Mouse (Mus musculus): ENCODE measurements around the gene Wipi2. TPM values are rescaled to one million over a fixed set of nuclear protein-coding genes. Genes with fewer than 3 reads are reported as not detected.

Wipi2 gene
- polyA plus RNA-seq, 1 experiment, result 52.0 TPM

GRCm38 (mm10) chr5:142615638-142616037 is 11.9 kb upstream of the Wipi2 start:
- H3K79me2 ChIP-seq (ENCODE audit: control insufficient read depth, insufficient read depth), result no peaks in the 10 kb centered on the region

GRCm38 (mm10) chr5:142616326-142616725 is 11.2 kb upstream of the Wipi2 start:
- H3K27me3 ChIP-seq (ENCODE audit: control insufficient read depth, insufficient read depth, insufficient read length), result peaks cover 45% of the 10 kb centered on the region
- no peak overlapping the region for H3ac ChIP-seq (ENCODE audit: control insufficient read depth, insufficient read length)
- H3K36me3 ChIP-seq (ENCODE audit: control insufficient read depth, insufficient read depth), result no peaks in the 10 kb centered on the region
- TF ChIP-seq CEBPB (IDR thresholded peaks at IDR 0.05; ENCODE audit: insufficient read depth, poor library complexity, severe bottlenecking), result no peak
- TF ChIP-seq POLR2AphosphoS2 (IDR thresholded peaks at IDR 0.05; ENCODE audit: insufficient read length, low read depth), result no peak
- TF ChIP-seq REST (IDR thresholded peaks at IDR 0.05; ENCODE audit: insufficient read depth, insufficient read length), result no peak
- TF ChIP-seq E2F4 (IDR thresholded peaks at IDR 0.05; ENCODE audit: insufficient read depth), result no peak
- TF ChIP-seq MAX (IDR thresholded peaks at IDR 0.05; ENCODE audit: low read depth), result no peak
- TF ChIP-seq MYOG (IDR thresholded peaks at IDR 0.05; ENCODE audit: control insufficient read depth in 1 of 3, insufficient read depth in 1 of 3, insufficient read length in 2 of 3, low read depth in 2 of 3), result no peak
- no peak for TF ChIP-seq USF1 (IDR thresholded peaks at IDR 0.05; ENCODE audit: low read depth)
- TF ChIP-seq POLR2A (IDR thresholded peaks at IDR 0.05; ENCODE audit: insufficient read length, low read depth), result no peak
- no peak for TF ChIP-seq SRF (IDR thresholded peaks at IDR 0.05; ENCODE audit: control insufficient read depth, insufficient read length, low read depth)
- TF ChIP-seq TCF3 (IDR thresholded peaks at IDR 0.05; ENCODE audit: insufficient read length, low read depth), result no peak
- no peak for TF ChIP-seq MYOD1 (IDR thresholded peaks at IDR 0.05; ENCODE audit: control insufficient read depth in 1 of 3, insufficient read length in 2 of 3, low read depth in 2 of 3)
- no peak for TF ChIP-seq TCF12 (IDR thresholded peaks at IDR 0.05; ENCODE audit: insufficient read depth, poor library complexity, severe bottlenecking)
- H3K4me2 ChIP-seq (ENCODE audit: low read depth), result no peak overlapping the region
- no peak overlapping the region for H3K4me3 ChIP-seq
- H3K79me2 ChIP-seq (ENCODE audit: control insufficient read depth, insufficient read depth), result no peaks in the 10 kb centered on the region

More at GRCm38 (mm10) chr5:142615638-142616037, 11.9 kb upstream of the Wipi2 start:
- Histone ChIP-seq H3K4me3 (no peak overlapping the region), H3K4me2 (ENCODE audit: low read depth) (no peak overlapping the region), H3K27me3 (ENCODE audit: control insufficient read depth, insufficient read depth, insufficient read length) (peaks cover 40% of the 10 kb centered on the region), H3ac (ENCODE audit: control insufficient read depth, insufficient read length) (no peak overlapping the region), H3K36me3 (ENCODE audit: control insufficient read depth, insufficient read depth) (no peaks in the 10 kb centered on the region)
- TF ChIP-seq MYOG (IDR thresholded peaks at IDR 0.05; ENCODE audit: control insufficient read depth in 1 of 3, insufficient read depth in 1 of 3, insufficient read length in 2 of 3, low read depth in 2 of 3) (no peak), MAX (IDR thresholded peaks at IDR 0.05; ENCODE audit: low read depth) (no peak), POLR2AphosphoS2 (IDR thresholded peaks at IDR 0.05; ENCODE audit: insufficient read length, low read depth) (no peak), E2F4 (IDR thresholded peaks at IDR 0.05; ENCODE audit: insufficient read depth) (no peak), USF1 (IDR thresholded peaks at IDR 0.05; ENCODE audit: low read depth) (no peak), REST (IDR thresholded peaks at IDR 0.05; ENCODE audit: insufficient read depth, insufficient read length) (no peak), SRF (IDR thresholded peaks at IDR 0.05; ENCODE audit: control insufficient read depth, insufficient read length, low read depth) (no peak), CEBPB (IDR thresholded peaks at IDR 0.05; ENCODE audit: insufficient read depth, poor library complexity, severe bottlenecking) (no peak), MYOD1 (IDR thresholded peaks at IDR 0.05; ENCODE audit: control insufficient read depth in 1 of 3, insufficient read length in 2 of 3, low read depth in 2 of 3) (no peak), POLR2A (IDR thresholded peaks at IDR 0.05; ENCODE audit: insufficient read length, low read depth) (no peak), TCF12 (IDR thresholded peaks at IDR 0.05; ENCODE audit: insufficient read depth, poor library complexity, severe bottlenecking) (no peak), TCF3 (IDR thresholded peaks at IDR 0.05; ENCODE audit: insufficient read length, low read depth) (no peak)

GRCm38 (mm10) chr5:142619866-142620265 is 7.6 kb upstream of the Wipi2 start:
- Histone ChIP-seq H3ac (ENCODE audit: control insufficient read depth, insufficient read length) (no peak overlapping the region), H3K27me3 (ENCODE audit: control insufficient read depth, insufficient read depth, insufficient read length) (peaks cover 41% of the 10 kb centered on the region), H3K79me2 (ENCODE audit: control insufficient read depth, insufficient read depth) (no peaks in the 10 kb centered on the region), H3K36me3 (ENCODE audit: control insufficient read depth, insufficient read depth) (no peaks in the 10 kb centered on the region), H3K4me2 (ENCODE audit: low read depth) (no peak overlapping the region), H3K4me3 (no peak overlapping the region)
- no peak for TF ChIP-seq REST (IDR thresholded peaks at IDR 0.05; ENCODE audit: insufficient read depth, insufficient read length)
- no peak for TF ChIP-seq E2F4 (IDR thresholded peaks at IDR 0.05; ENCODE audit: insufficient read depth)
- no peak for TF ChIP-seq TCF3 (IDR thresholded peaks at IDR 0.05; ENCODE audit: insufficient read length, low read depth)
- TF ChIP-seq POLR2A (IDR thresholded peaks at IDR 0.05; ENCODE audit: insufficient read length, low read depth), result no peak
- TF ChIP-seq CEBPB (IDR thresholded peaks at IDR 0.05; ENCODE audit: insufficient read depth, poor library complexity, severe bottlenecking), result no peak
- no peak for TF ChIP-seq MAX (IDR thresholded peaks at IDR 0.05; ENCODE audit: low read depth)
- TF ChIP-seq SRF (IDR thresholded peaks at IDR 0.05; ENCODE audit: control insufficient read depth, insufficient read length, low read depth), result no peak
- no peak for TF ChIP-seq POLR2AphosphoS2 (IDR thresholded peaks at IDR 0.05; ENCODE audit: insufficient read length, low read depth)
- no peak for TF ChIP-seq MYOG (IDR thresholded peaks at IDR 0.05; ENCODE audit: control insufficient read depth in 1 of 3, insufficient read depth in 1 of 3, insufficient read length in 2 of 3, low read depth in 2 of 3)
- TF ChIP-seq USF1 (IDR thresholded peaks at IDR 0.05; ENCODE audit: low read depth), result no peak
- TF ChIP-seq TCF12 (IDR thresholded peaks at IDR 0.05; ENCODE audit: insufficient read depth, poor library complexity, severe bottlenecking), result no peak
- TF ChIP-seq MYOD1 (IDR thresholded peaks at IDR 0.05; ENCODE audit: control insufficient read depth in 1 of 3, insufficient read length in 2 of 3, low read depth in 2 of 3), result no peak

- TF ChIP-seq TCF12 (IDR thresholded peaks at IDR 0.05; ENCODE audit: insufficient read depth, poor library complexity, severe bottlenecking), result no peak
- TF ChIP-seq TCF3 (IDR thresholded peaks at IDR 0.05; ENCODE audit: insufficient read length, low read depth), result no peak
- no peak for TF ChIP-seq MYOG (IDR thresholded peaks at IDR 0.05; ENCODE audit: control insufficient read depth in 1 of 3, insufficient read depth in 1 of 3, insufficient read length in 2 of 3, low read depth in 2 of 3)
- no peak for TF ChIP-seq USF1 (IDR thresholded peaks at IDR 0.05; ENCODE audit: low read depth)
- no peak for TF ChIP-seq POLR2A (IDR thresholded peaks at IDR 0.05; ENCODE audit: insufficient read length, low read depth)
- no peak for TF ChIP-seq REST (IDR thresholded peaks at IDR 0.05; ENCODE audit: insufficient read depth, insufficient read length)
- no peak for TF ChIP-seq POLR2AphosphoS2 (IDR thresholded peaks at IDR 0.05; ENCODE audit: insufficient read length, low read depth)
- no peak for TF ChIP-seq MYOD1 (IDR thresholded peaks at IDR 0.05; ENCODE audit: control insufficient read depth in 1 of 3, insufficient read length in 2 of 3, low read depth in 2 of 3)
- no peak for TF ChIP-seq CEBPB (IDR thresholded peaks at IDR 0.05; ENCODE audit: insufficient read depth, poor library complexity, severe bottlenecking)
- TF ChIP-seq MAX (IDR thresholded peaks at IDR 0.05; ENCODE audit: low read depth), result no peak
- no peak for TF ChIP-seq SRF (IDR thresholded peaks at IDR 0.05; ENCODE audit: control insufficient read depth, insufficient read length, low read depth)
- TF ChIP-seq E2F4 (IDR thresholded peaks at IDR 0.05; ENCODE audit: insufficient read depth), result no peak
- no peak overlapping the region for H3K4me3 ChIP-seq
- H3K27me3 ChIP-seq (ENCODE audit: control insufficient read depth, insufficient read depth, insufficient read length), result peaks cover 31% of the 10 kb centered on the region
- no peaks in the 10 kb centered on the region for H3K36me3 ChIP-seq (ENCODE audit: control insufficient read depth, insufficient read depth)
- no peak overlapping the region for H3ac ChIP-seq (ENCODE audit: control insufficient read depth, insufficient read length)
- H3K4me2 ChIP-seq (ENCODE audit: low read depth), result no peak overlapping the region
- H3K79me2 ChIP-seq (ENCODE audit: control insufficient read depth, insufficient read depth), result no peaks in the 10 kb centered on the region
These were observed 6.1 kb upstream of the Wipi2 start for GRCm38 (mm10) chr5:142621421-142621820.

All from myocyte (in vitro differentiated cells).